Mouse (Mus musculus) brain, embryonic 14.5 days (tissue): ENCODE measurements at regions not wholly inside any gene's neighbourhood (a gene's known extent, or its start where the extent isn't known, plus 50 kb on each side); places are given as distances from the start of the nearest gene placed in this dataset.

Source experiments
- CTCF ChIP-seq: fragments of 200-500 bp; IDR thresholded peaks from 2 replicates; pipeline ENCODE4 v1.5.1; 2012; ENCODE audit warnings: inconsistent platforms, mild to moderate bottlenecking, moderate library complexity, borderline replicate concordance; ENCODE audit not compliant: insufficient read depth, insufficient read length; ENCODE audit errors: extremely low read depth
- POLR2A ChIP-seq: fragments of 200-500 bp; IDR thresholded peaks from 2 replicates; pipeline ENCODE4 v1.6.1; 2012; ENCODE audit warnings: mild to moderate bottlenecking, inconsistent platforms, borderline replicate concordance; ENCODE audit not compliant: poor library complexity, insufficient read depth, insufficient read length, severe bottlenecking; ENCODE audit errors: extremely low read depth

DNA sequence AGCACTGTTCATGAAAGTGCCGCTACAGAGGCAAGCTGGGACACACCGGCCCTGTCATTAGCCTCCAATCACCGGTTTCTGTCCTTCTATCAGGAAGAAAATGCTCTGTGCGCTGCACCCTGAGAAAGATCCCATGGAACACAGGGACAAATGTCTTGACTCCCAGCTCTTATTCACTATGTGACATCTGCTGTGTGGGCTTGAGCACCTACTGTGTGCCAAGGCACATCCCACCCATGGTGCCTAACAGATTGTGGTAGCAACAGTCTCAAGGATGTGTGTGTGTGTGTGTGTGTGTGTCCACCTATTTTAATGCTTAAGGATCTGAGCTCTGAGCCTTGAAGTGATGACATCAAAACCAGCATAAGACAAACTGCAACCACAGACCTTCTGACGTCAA lies 113.4 kb upstream of the Tbx3 start:
- TF ChIP-seq POLR2A = no peak
- TF ChIP-seq CTCF = no peak
